Mouse (Mus musculus) MEL (cell line): Measurements from ENCODE around the gene Ddrgk1.

Source experiments
- CHD1 ChIP-seq: IDR thresholded peaks from 2 replicates; pipeline ENCODE4 v1.6.1; 2012; ENCODE audit warnings: low read depth, mild to moderate bottlenecking, inconsistent platforms, low read length, improper control_type of control experiment
- CTCF ChIP-seq, 3 experiments: IDR thresholded peaks in 2 of 3; conservative IDR thresholded peaks in 1 of 3; 2 replicates each; pipeline ENCODE4 v1.5.1; 2011 to 2012; ENCODE audit warnings: low read length in 3 of 3, low read depth in 2 of 3, mild to moderate bottlenecking in 2 of 3, improper control_type of control experiment in 1 of 3, inconsistent platforms in 1 of 3, mixed read lengths in 1 of 3, moderate library complexity in 1 of 3; ENCODE audit not compliant: control insufficient read depth in 1 of 3, insufficient read depth in 1 of 3, poor library complexity in 1 of 3, severe bottlenecking in 1 of 3
- E2F4 ChIP-seq: IDR thresholded peaks from 2 replicates; pipeline ENCODE4 v1.6.1; 2011; ENCODE audit warnings: low read depth, low read length, improper control_type of control experiment, borderline replicate concordance
- EP300 ChIP-seq, 2 experiments: IDR thresholded peaks; 2 replicates each; pipeline ENCODE4 v1.6.1; 2011; ENCODE audit warnings: improper control_type of control experiment in 2 of 2, low read length in 2 of 2, low read depth in 1 of 2, mild to moderate bottlenecking in 1 of 2
- GABPA ChIP-seq: IDR thresholded peaks from 2 replicates; pipeline ENCODE4 v1.6.1; 2012; ENCODE audit warnings: low read depth, mild to moderate bottlenecking, inconsistent platforms, low read length, improper control_type of control experiment, moderate library complexity
- GATA1 ChIP-seq: IDR thresholded peaks from 2 replicates; pipeline ENCODE4 v1.6.1; 2011; ENCODE audit warnings: low read depth, low read length, improper control_type of control experiment
- MAFK ChIP-seq: IDR thresholded peaks from 2 replicates; pipeline ENCODE4 v1.6.1; 2011; ENCODE audit warnings: low read depth, mild to moderate bottlenecking, low read length, improper control_type of control experiment, borderline replicate concordance
- MXI1 ChIP-seq: IDR thresholded peaks from 2 replicates; pipeline ENCODE4 v1.6.1; 2011; ENCODE audit warnings: mild to moderate bottlenecking, low read depth, low read length, improper control_type of control experiment
- MYC ChIP-seq: IDR thresholded peaks from 2 replicates; pipeline ENCODE4 v1.6.1; 2011; ENCODE audit warnings: low read depth, mild to moderate bottlenecking, low read length, improper control_type of control experiment, moderate library complexity
- POLR2A ChIP-seq, 2 experiments: IDR thresholded peaks; 2 replicates each; pipeline ENCODE4 v1.6.1; 2011 to 2012; ENCODE audit warnings: low read length in 2 of 2, mild to moderate bottlenecking in 2 of 2, control low read depth in 1 of 2, improper control_type of control experiment in 1 of 2, low read depth in 1 of 2, moderate library complexity in 1 of 2; ENCODE audit not compliant: control insufficient read depth in 1 of 2, insufficient read depth in 1 of 2, poor library complexity in 1 of 2
- POLR2AphosphoS2 ChIP-seq: IDR thresholded peaks from 2 replicates; pipeline ENCODE4 v1.6.1; 2011; ENCODE audit warnings: low read length, improper control_type of control experiment
- SMC3 ChIP-seq: IDR thresholded peaks from 2 replicates; pipeline ENCODE4 v1.6.1; 2011; ENCODE audit warnings: low read depth, low read length, improper control_type of control experiment
- TBP ChIP-seq: IDR thresholded peaks from 2 replicates; pipeline ENCODE4 v1.8.0; 2011; ENCODE audit warnings: low read depth, low read length, improper control_type of control experiment
- USF1 ChIP-seq: IDR thresholded peaks from 2 replicates; pipeline ENCODE4 v1.6.1; 2014; ENCODE audit warnings: low read depth, mild to moderate bottlenecking, inconsistent platforms, low read length, improper control_type of control experiment, moderate library complexity

GRCm38 (mm10) chr2:130634006-130634738, 30.3 kb downstream of the Ddrgk1 start:
- TF ChIP-seq POLR2A (IDR thresholded peaks at IDR 0.05; ENCODE audit: control insufficient read depth in 1 of 2, insufficient read depth in 1 of 2, low read depth in 1 of 2, low read length in 2 of 2, poor library complexity in 1 of 2) (no peak), GABPA (no peak), MAFK (no peak), E2F4 (no peak), POLR2AphosphoS2 (no peak), CHD1 (no peak), EP300 (IDR thresholded peaks at IDR 0.05; ENCODE audit: low read depth in 1 of 2, low read length in 2 of 2) (no peak), CTCF (IDR thresholded peaks at IDR 0.05 in 2 of 3, conservative IDR thresholded peaks at IDR 0.05 in 1 of 3; ENCODE audit: control insufficient read depth in 1 of 3, insufficient read depth in 1 of 3, low read depth in 2 of 3, low read length in 3 of 3, poor library complexity in 1 of 3, severe bottlenecking in 1 of 3) (no peak), USF1 (no peak), GATA1 (no peak), TBP (no peak), MXI1 (no peak), SMC3 (no peak), MYC (no peak)
